Mouse (Mus musculus) C2C12 (cell line): Measurements from ENCODE around the gene Ahnak2. TPM values are rescaled to one million over a fixed set of nuclear protein-coding genes. Genes with fewer than 3 reads are reported as not detected.
"Not testable (repeated sequence)": the region's sequence is repeated elsewhere in the genome, so short reads cannot be mapped to it uniquely, and the experiment has no call there.

Experiments used
- H3K27me3 ChIP-seq: one replicate; pipeline ENCODE4 v1.6.1; 2011; ENCODE audit not compliant: control insufficient read depth, insufficient read depth, insufficient read length
- H3K36me3 ChIP-seq: one replicate; pipeline ENCODE4 v1.6.1; 2011; ENCODE audit not compliant: control insufficient read depth, insufficient read depth
- H3K4me3 ChIP-seq: one replicate; pipeline ENCODE4 v1.5.1; 2011; ENCODE audit warnings: mild to moderate bottlenecking, control low read depth; ENCODE audit not compliant: poor library complexity, insufficient read depth, severe bottlenecking
- H3K79me2 ChIP-seq: one replicate; pipeline ENCODE4 v1.6.1; 2011; ENCODE audit not compliant: control insufficient read depth, insufficient read depth
- H3K79me3 ChIP-seq: one replicate; pipeline ENCODE4 v1.6.1; 2011; ENCODE audit warnings: low read depth, control low read depth
- H3ac ChIP-seq: one replicate; pipeline ENCODE3; 2011; ENCODE audit warnings: low read depth; ENCODE audit not compliant: control insufficient read depth, insufficient read length
- CEBPB ChIP-seq: IDR thresholded peaks from one replicate; pipeline ENCODE4 v1.6.1; 2011; ENCODE audit warnings: low read depth, mild to moderate bottlenecking, control low read depth, moderate library complexity
- CTCF ChIP-seq: IDR thresholded peaks from one replicate; pipeline ENCODE4 v1.5.1; 2011; ENCODE audit not compliant: control insufficient read depth, insufficient read depth, insufficient read length
- FOSL1 ChIP-seq: IDR thresholded peaks from one replicate; pipeline ENCODE4 v1.8.0; 2011; ENCODE audit warnings: mild to moderate bottlenecking, low read length; ENCODE audit not compliant: poor library complexity, insufficient read depth, severe bottlenecking
- MAX ChIP-seq: IDR thresholded peaks from one replicate; pipeline ENCODE4 v1.6.1; 2011; ENCODE audit warnings: mild to moderate bottlenecking, control low read depth
- MYOD1 ChIP-seq: IDR thresholded peaks from one replicate; pipeline ENCODE4 v1.6.1; 2011; ENCODE audit warnings: low read depth; ENCODE audit not compliant: control insufficient read depth, insufficient read length
- MYOG ChIP-seq: IDR thresholded peaks from one replicate; pipeline ENCODE4 v1.6.1; 2011; ENCODE audit not compliant: control insufficient read depth, insufficient read length; ENCODE audit errors: extremely low read depth
- USF1 ChIP-seq: IDR thresholded peaks from one replicate; pipeline ENCODE4 v1.6.1; 2011; ENCODE audit warnings: low read depth, mild to moderate bottlenecking, control low read depth, moderate library complexity
- polyA plus RNA-seq: library from polyadenylated mRNA; unstranded; fragments of >200 nt; fragmentation: generic; extraction: Trizol; gene quantifications from one replicate; pipeline ENCODE4 v1.2.1, GENCODE M21; 2012; ENCODE audit warnings: missing spikeins

Gene Ahnak2
- polyA plus RNA-seq, 1 experiment: 15.8 TPM

DNA sequence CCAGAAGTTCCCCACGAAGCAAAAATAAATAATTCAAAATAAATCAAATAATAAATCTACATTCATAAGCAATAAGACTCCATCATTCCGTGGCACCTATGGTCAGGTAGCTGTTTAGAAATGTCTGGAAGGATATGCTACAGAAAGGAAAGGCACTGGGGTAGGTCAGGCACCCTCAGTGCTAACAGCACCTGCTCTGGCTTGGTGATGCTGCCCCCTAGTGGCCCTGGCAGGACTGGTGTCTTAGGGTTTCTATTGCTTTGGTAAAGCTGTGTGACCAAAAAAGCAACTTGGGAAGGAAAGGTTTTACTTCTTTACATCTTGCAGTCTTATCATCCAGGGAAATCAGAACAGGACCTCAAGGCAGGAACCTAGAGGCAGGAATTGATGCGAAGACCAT lies 41.3 kb upstream of the Ahnak2 start:
- Histone ChIP-seq H3K27me3 (no peaks in the 10 kb centered on the region), H3K4me3 (no peak overlapping the region), H3K36me3 (no peaks in the 10 kb centered on the region), H3K79me3 (no peaks in the 10 kb centered on the region), H3ac (no peak overlapping the region), H3K79me2 (no peaks in the 10 kb centered on the region)
- peak; percentile 86 for TF ChIP-seq CTCF
- no peak for TF ChIP-seq MYOD1
- TF ChIP-seq FOSL1: no peak
- no peak for TF ChIP-seq MYOG
- no peak for TF ChIP-seq USF1
- no peak for TF ChIP-seq MAX
- no peak for TF ChIP-seq CEBPB

DNA sequence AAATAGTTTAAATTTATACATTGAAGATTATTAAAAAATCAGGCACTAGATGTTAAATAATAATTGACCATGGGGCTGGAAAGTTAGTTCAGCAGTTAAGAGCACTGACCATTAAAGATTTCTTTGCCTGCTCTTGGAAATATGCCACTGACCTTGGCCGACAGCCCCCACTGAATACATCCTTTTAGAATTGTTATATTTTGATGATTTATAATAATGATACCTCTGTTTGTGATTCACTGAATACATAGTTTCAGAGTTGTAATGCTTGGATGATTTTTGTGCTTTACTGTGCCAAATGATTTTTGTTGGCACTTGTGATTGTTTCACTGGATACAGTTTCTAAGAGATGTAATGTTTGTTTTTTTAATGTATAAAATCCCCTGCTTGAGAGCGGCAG lies 39.7 kb upstream of the Ahnak2 start:
- H3K27me3 ChIP-seq, H3ac ChIP-seq, H3K79me3 ChIP-seq, H3K4me3 ChIP-seq, H3K79me2 ChIP-seq, H3K36me3 ChIP-seq: not testable (repeated sequence)

DNA sequence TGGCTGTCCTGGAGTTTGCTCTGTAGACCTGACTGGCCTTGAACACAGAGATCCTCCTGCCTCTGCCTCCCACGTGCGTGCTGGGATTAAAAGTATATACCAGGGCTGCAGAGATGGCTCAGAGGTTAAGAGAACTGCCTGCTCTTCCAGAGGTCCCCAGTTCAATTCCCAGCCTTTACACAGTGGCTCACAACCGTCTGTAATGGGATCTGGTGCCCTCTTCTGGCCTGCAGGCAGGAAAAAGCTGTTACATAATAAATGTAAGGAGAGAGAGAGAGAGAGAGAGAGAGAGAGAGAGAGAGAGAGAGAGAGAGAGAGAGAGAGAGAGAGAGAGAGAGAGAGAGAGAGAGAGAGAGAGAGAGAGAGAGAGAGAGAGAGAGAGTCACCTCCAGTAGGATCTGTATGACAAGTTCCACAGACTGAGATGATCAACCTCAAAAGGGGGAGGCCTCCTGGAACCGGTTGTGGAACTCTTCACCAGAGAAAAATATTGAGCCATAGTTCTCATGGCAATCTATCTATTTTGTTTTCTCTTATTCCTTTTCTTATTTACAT lies 39.0 kb upstream of the Ahnak2 start:
- H3K79me2 ChIP-seq, H3ac ChIP-seq, H3K79me3 ChIP-seq, H3K36me3 ChIP-seq, H3K4me3 ChIP-seq, H3K27me3 ChIP-seq: not testable (repeated sequence)

DNA sequence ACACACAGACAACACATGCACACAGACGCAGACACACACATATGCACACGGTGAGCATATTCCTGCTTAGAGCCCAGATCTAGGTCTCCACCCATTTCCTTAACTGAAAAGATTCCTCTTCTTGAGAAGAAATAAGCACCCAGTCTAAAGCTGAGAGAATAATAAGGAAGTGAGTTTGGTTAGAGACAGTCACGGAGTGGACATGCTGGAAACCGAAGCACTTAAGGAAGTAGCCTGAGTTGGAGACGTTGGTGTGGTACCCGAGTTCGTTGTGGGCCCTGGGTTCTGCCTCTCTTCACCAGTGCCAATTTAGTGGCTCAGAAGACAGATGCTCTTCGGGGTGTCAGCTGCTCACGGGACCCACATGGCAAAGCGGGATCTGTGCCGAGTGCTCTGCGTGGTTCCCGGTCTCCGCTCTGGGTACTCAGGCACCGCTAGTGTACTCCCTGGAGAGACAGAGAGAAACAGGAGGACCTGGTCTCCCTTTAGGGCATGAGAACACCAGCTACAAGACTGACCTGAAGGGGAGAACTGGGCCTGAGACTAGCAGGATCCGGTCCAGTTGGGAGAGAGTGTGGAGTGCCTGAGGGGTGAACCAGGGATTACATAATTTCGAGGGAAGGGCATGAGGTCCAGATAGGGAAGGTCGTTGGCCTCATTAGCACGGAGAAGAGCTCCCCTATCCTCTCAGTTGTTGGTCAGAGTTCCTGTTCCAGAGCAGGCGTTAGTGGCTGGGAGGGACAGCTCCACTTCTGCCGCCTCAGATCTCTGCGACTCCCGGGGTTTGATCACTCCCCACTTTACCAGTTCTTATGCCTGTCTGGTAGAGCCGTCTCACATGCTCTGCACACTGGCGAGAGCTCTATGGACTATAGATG lies 38.0 kb upstream of the Ahnak2 start:
- Histone ChIP-seq H3K79me2 (no peaks in the 10 kb centered on the region), H3K4me3 (no peak overlapping the region), H3ac (no peak overlapping the region), H3K79me3 (no peaks in the 10 kb centered on the region), H3K27me3 (no peaks in the 10 kb centered on the region), H3K36me3 (no peaks in the 10 kb centered on the region)
- TF ChIP-seq MAX: no peak
- TF ChIP-seq MYOG: no peak
- no peak for TF ChIP-seq MYOD1

DNA sequence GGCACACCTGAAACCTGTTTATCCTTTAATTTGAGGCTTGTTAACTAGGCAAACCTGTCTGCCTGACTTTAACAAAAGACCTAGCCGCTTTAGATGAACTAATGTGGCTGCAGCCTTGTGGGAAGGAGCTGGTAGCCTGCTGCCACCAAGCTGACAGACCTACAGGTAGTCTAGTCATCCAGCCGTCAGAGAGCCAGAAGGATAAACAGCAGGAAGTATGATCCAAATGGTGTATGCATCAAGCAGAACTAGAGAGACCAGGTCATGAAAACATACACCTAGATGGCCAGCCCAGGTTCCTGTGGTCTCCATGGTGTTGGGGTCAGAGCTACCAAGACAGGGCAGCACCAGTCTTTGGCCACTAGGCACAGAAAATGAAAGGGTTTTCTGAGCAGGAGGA lies 32.6 kb upstream of the Ahnak2 start:
- peaks cover 28% of the 10 kb centered on the region for H3K79me2 ChIP-seq
- no peaks in the 10 kb centered on the region for H3K27me3 ChIP-seq
- H3ac ChIP-seq: no peak overlapping the region
- TF ChIP-seq CTCF (no peak), FOSL1 (no peak), CEBPB (no peak), MAX (no peak), MYOG (no peak), USF1 (no peak), MYOD1 (no peak)
- no peak overlapping the region for H3K4me3 ChIP-seq
- peaks cover 12% of the 10 kb centered on the region for H3K36me3 ChIP-seq
- H3K79me3 ChIP-seq: peaks cover 20% of the 10 kb centered on the region

DNA sequence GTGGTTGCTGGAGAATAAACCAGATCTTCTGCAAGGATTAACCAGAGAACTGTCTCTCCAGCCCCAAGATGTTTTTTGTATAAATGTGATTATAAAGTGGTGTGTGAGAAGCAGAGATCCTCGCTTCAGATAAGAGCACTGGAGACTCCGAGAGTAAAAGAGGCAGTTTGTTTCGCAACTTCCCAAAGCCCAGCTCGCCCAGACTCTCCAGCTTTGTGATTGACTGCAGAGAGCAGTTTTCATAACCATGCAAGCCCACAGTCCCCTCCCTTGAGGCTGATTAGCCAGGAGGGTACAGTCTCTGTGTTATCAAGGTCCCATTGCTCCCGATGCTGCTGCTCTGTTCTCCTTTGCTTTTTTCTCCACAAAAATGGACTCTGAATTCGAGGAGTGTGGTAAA lies 31.1 kb upstream of the Ahnak2 start:
- Histone ChIP-seq H3K79me2 (peaks cover 40% of the 10 kb centered on the region), H3K27me3 (no peaks in the 10 kb centered on the region), H3K36me3 (peaks cover 12% of the 10 kb centered on the region), H3ac (no peak overlapping the region), H3K4me3 (no peak overlapping the region), H3K79me3 (peaks cover 24% of the 10 kb centered on the region)
- peak; percentile 24 for TF ChIP-seq CEBPB
- TF ChIP-seq MAX: no peak
- TF ChIP-seq USF1: no peak

DNA sequence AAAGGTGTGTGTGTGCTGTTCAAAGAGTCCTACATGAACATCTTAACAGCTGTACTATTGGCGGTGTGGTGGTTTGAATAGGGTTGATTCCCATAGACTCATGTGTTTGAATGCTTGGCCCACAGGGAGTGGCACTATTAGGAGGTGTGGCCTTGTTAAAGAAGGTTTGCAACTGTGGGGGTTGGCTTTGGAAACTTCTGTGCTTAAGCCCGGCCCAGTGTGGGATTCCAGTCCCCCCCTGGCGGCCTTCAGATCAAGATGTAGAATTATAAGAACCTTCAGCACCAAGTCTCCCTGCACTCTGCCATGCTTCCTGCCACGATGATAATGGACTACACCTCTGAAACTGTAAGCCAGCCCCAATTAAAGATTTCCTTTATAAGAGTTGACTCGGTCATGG lies 30.0 kb upstream of the Ahnak2 start:
- Histone ChIP-seq H3K79me3 (peaks cover 36% of the 10 kb centered on the region), H3ac (no peak overlapping the region), H3K79me2 (peaks cover 51% of the 10 kb centered on the region), H3K27me3 (no peaks in the 10 kb centered on the region), H3K36me3 (peaks cover 21% of the 10 kb centered on the region), H3K4me3 (no peak overlapping the region)
- TF ChIP-seq CTCF (no peak), FOSL1 (no peak), MYOD1 (no peak), CEBPB (no peak), USF1 (no peak), MYOG (no peak), MAX (no peak)
